Mouse (Mus musculus): ENCODE measurements at regions not wholly inside any gene's neighbourhood (a gene's known extent, or its start where the extent isn't known, plus 50 kb on each side); places are given as distances from the start of the nearest gene placed in this dataset.

- WGBS (ENCODE audit: insufficient replicate concordance) = 53% methylated on average over 4 of the region's 4 CpGs
Observed at GRCm38 (mm10) chr3:131771863-131772546, 207.4 kb downstream of the Papss1 start.

GRCm38 (mm10) chr3:131772593-131772992, 208.0 kb downstream of the Papss1 start:
- ATAC-seq = no peak
- 55% methylated on average over 5 of the region's 5 CpGs for WGBS (ENCODE audit: insufficient replicate concordance)
- Histone ChIP-seq H3K9me3 (replicated peaks) (no peaks in the 10 kb centered on the region), H3K4me3 (no peak overlapping the region), H3K36me3 (no peaks in the 10 kb centered on the region), H3K27me3 (replicated peaks) (no peaks in the 10 kb centered on the region), H3K9ac (no peak overlapping the region), H3K27ac (no peak overlapping the region), H3K4me1 (no peaks in the 10 kb centered on the region), H3K4me2 (no peak overlapping the region)

More at GRCm38 (mm10) chr3:131771863-131772546, 207.4 kb downstream of the Papss1 start:
- Histone ChIP-seq H3K36me3 (no peaks in the 10 kb centered on the region), H3K27ac (no peak overlapping the region), H3K9me3 (replicated peaks) (no peaks in the 10 kb centered on the region), H3K4me3 (no peak overlapping the region), H3K4me1 (no peaks in the 10 kb centered on the region), H3K9ac (no peak overlapping the region), H3K27me3 (replicated peaks) (no peaks in the 10 kb centered on the region), H3K4me2 (no peak overlapping the region)
- no peak for ATAC-seq

GRCm38 (mm10) chr3:131775431-131775830, 210.9 kb downstream of the Papss1 start:
- Histone ChIP-seq H3K27me3 (replicated peaks) (no peaks in the 10 kb centered on the region), H3K36me3 (no peaks in the 10 kb centered on the region), H3K4me1 (no peaks in the 10 kb centered on the region), H3K4me2 (no peak overlapping the region), H3K9me3 (replicated peaks) (no peaks in the 10 kb centered on the region), H3K4me3 (no peak overlapping the region), H3K27ac (no peak overlapping the region), H3K9ac (no peak overlapping the region)
- 57% methylated on average over 4 of the region's 4 CpGs for WGBS (ENCODE audit: insufficient replicate concordance)
- no peak for ATAC-seq

- H3K4me2 ChIP-seq = no peak overlapping the region
- no peak overlapping the region for H3K9ac ChIP-seq
- H3K9me3 ChIP-seq (replicated peaks) = no peaks in the 10 kb centered on the region
- H3K36me3 ChIP-seq = no peaks in the 10 kb centered on the region
- no peak overlapping the region for H3K27ac ChIP-seq
- H3K4me3 ChIP-seq = no peak overlapping the region
- 61% methylated on average over 2 of the region's 2 CpGs for WGBS (ENCODE audit: insufficient replicate concordance)
- no peaks in the 10 kb centered on the region for H3K4me1 ChIP-seq
- H3K27me3 ChIP-seq (replicated peaks) = no peaks in the 10 kb centered on the region
- no peak for ATAC-seq
Observed at GRCm38 (mm10) chr3:131776650-131777049, 212.1 kb downstream of the Papss1 start.

- Histone ChIP-seq H3K4me1 (no peaks in the 10 kb centered on the region), H3K36me3 (no peaks in the 10 kb centered on the region), H3K4me2 (no peak overlapping the region), H3K27me3 (replicated peaks) (no peaks in the 10 kb centered on the region), H3K9me3 (replicated peaks) (no peaks in the 10 kb centered on the region), H3K4me3 (no peak overlapping the region), H3K27ac (no peak overlapping the region), H3K9ac (no peak overlapping the region)
- no peak for ATAC-seq
- WGBS (ENCODE audit: insufficient replicate concordance) = 65% methylated on average over 7 of the region's 7 CpGs
Observed at GRCm38 (mm10) chr3:131779803-131780202, 215.2 kb downstream of the Papss1 start.

GRCm38 (mm10) chr3:131785524-131785923, 221.0 kb downstream of the Papss1 start:
- H3K27me3 ChIP-seq (replicated peaks) = no peaks in the 10 kb centered on the region
- H3K4me1 ChIP-seq = no peaks in the 10 kb centered on the region
- no peaks in the 10 kb centered on the region for H3K9me3 ChIP-seq (replicated peaks)
- no peak overlapping the region for H3K4me2 ChIP-seq
- no peaks in the 10 kb centered on the region for H3K36me3 ChIP-seq
- no peak overlapping the region for H3K4me3 ChIP-seq
- 57% methylated on average over 3 of the region's 3 CpGs for WGBS (ENCODE audit: insufficient replicate concordance)
- ATAC-seq = no peak
- H3K9ac ChIP-seq = no peak overlapping the region
- H3K27ac ChIP-seq = no peak overlapping the region

- no peak overlapping the region for H3K4me2 ChIP-seq
- H3K4me3 ChIP-seq = no peak overlapping the region
- no peak for ATAC-seq
- H3K27me3 ChIP-seq (replicated peaks) = no peaks in the 10 kb centered on the region
- H3K27ac ChIP-seq = no peak overlapping the region
- no peaks in the 10 kb centered on the region for H3K9me3 ChIP-seq (replicated peaks)
- 54% methylated on average over 2 of the region's 2 CpGs for WGBS (ENCODE audit: insufficient replicate concordance)
- H3K36me3 ChIP-seq = no peaks in the 10 kb centered on the region
- H3K9ac ChIP-seq = no peak overlapping the region
- no peaks in the 10 kb centered on the region for H3K4me1 ChIP-seq
Observed at GRCm38 (mm10) chr3:131788321-131788720, 223.8 kb downstream of the Papss1 start.

GRCm38 (mm10) chr3:131789177-131789576, 224.6 kb downstream of the Papss1 start:
- no peak overlapping the region for H3K4me3 ChIP-seq
- no peak for ATAC-seq
- no peak overlapping the region for H3K4me2 ChIP-seq
- H3K27me3 ChIP-seq (replicated peaks) = no peaks in the 10 kb centered on the region
- no peaks in the 10 kb centered on the region for H3K9me3 ChIP-seq (replicated peaks)
- H3K27ac ChIP-seq = no peak overlapping the region
- no peaks in the 10 kb centered on the region for H3K4me1 ChIP-seq
- H3K36me3 ChIP-seq = no peaks in the 10 kb centered on the region
- no peak overlapping the region for H3K9ac ChIP-seq

- Histone ChIP-seq H3K4me3 (no peak overlapping the region), H3K9ac (no peak overlapping the region), H3K4me2 (no peak overlapping the region), H3K4me1 (no peaks in the 10 kb centered on the region), H3K36me3 (no peaks in the 10 kb centered on the region), H3K27me3 (replicated peaks) (no peaks in the 10 kb centered on the region), H3K9me3 (replicated peaks) (no peaks in the 10 kb centered on the region), H3K27ac (no peak overlapping the region)
- 51% methylated on average over 1 of the region's 1 CpGs for WGBS (ENCODE audit: insufficient replicate concordance)
- ATAC-seq = no peak
Observed at GRCm38 (mm10) chr3:131794056-131794455, 229.5 kb downstream of the Papss1 start.

GRCm38 (mm10) chr3:131795108-131796005, 230.8 kb downstream of the Papss1 start:
- Histone ChIP-seq H3K4me1 (no peaks in the 10 kb centered on the region), H3K27ac (no peak overlapping the region), H3K9me3 (replicated peaks) (no peaks in the 10 kb centered on the region), H3K4me3 (no peak overlapping the region), H3K4me2 (no peak overlapping the region), H3K36me3 (no peaks in the 10 kb centered on the region), H3K27me3 (replicated peaks) (no peaks in the 10 kb centered on the region), H3K9ac (no peak overlapping the region)
- no peak for ATAC-seq
- WGBS (ENCODE audit: insufficient replicate concordance) = 63% methylated on average over 10 of the region's 10 CpGs

- Histone ChIP-seq H3K36me3 (no peaks in the 10 kb centered on the region), H3K9me3 (replicated peaks) (no peaks in the 10 kb centered on the region), H3K27me3 (replicated peaks) (no peaks in the 10 kb centered on the region), H3K4me2 (no peak overlapping the region), H3K27ac (no peak overlapping the region), H3K4me3 (no peak overlapping the region), H3K9ac (no peak overlapping the region), H3K4me1 (no peaks in the 10 kb centered on the region)
- no peak for ATAC-seq
- 61% methylated on average over 4 of the region's 4 CpGs for WGBS (ENCODE audit: insufficient replicate concordance)
Observed at GRCm38 (mm10) chr3:131799774-131800173, 235.2 kb downstream of the Papss1 start.

GRCm38 (mm10) chr3:131801551-131801950, 237.0 kb downstream of the Papss1 start:
- no peak overlapping the region for H3K9ac ChIP-seq
- no peak overlapping the region for H3K27ac ChIP-seq
- no peaks in the 10 kb centered on the region for H3K27me3 ChIP-seq (replicated peaks)
- H3K4me3 ChIP-seq = no peak overlapping the region
- H3K4me1 ChIP-seq = no peaks in the 10 kb centered on the region
- ATAC-seq = no peak
- WGBS (ENCODE audit: insufficient replicate concordance) = 53% methylated on average over 3 of the region's 3 CpGs
- H3K9me3 ChIP-seq (replicated peaks) = no peaks in the 10 kb centered on the region
- no peaks in the 10 kb centered on the region for H3K36me3 ChIP-seq
- H3K4me2 ChIP-seq = no peak overlapping the region
